Mouse (Mus musculus) G1E (cell line): ENCODE data around the gene Olfr975.

ENCODE experiments used
- CTCF ChIP-seq: IDR thresholded peaks from 2 replicates; pipeline ENCODE4 v1.5.1; 2012; ENCODE audit warnings: low read depth, low read length, inconsistent platforms, mixed read lengths
- GATA1 ChIP-seq: IDR thresholded peaks from 2 replicates; pipeline ENCODE4 v1.6.1; 2012; ENCODE audit warnings: borderline replicate concordance, low read length, inconsistent platforms, mixed read lengths
- POLR2AphosphoS5 ChIP-seq: IDR thresholded peaks from 2 replicates; pipeline ENCODE4 v1.6.1; 2012; ENCODE audit warnings: low read depth, low read length, inconsistent platforms; ENCODE audit not compliant: insufficient replicate concordance
- TAL1 ChIP-seq: conservative IDR thresholded peaks from 2 replicates; pipeline ENCODE4 v1.6.1; 2012; ENCODE audit warnings: low read depth, low read length, inconsistent platforms, mixed read lengths

- TF ChIP-seq CTCF (no peak), TAL1 (no peak), GATA1 (no peak), POLR2AphosphoS5 (no peak)
Observed at GRCm38 (mm10) chr9:39907036-39907435, 44.8 kb downstream of the Olfr975 start, which contains the start of gene Olfr229.
